Mouse (Mus musculus) hindbrain, embryonic 11.5 days (tissue): ENCODE results near the gene Gprc5b. TPM values are rescaled to one million over a fixed set of nuclear protein-coding genes. Genes with fewer than 3 reads are reported as not detected.
A peak's percentile ranks its signal among the peaks of the same experiment; 100 is the strongest.

ENCODE experiments used
- ATAC-seq: fragments of 200-750 bp; cut with Nextera tagmentation; 2 replicates; pipeline ENCODE4 v1.8.0; 2017; ENCODE audit warnings: mild to moderate bottlenecking, moderate TSS enrichment, moderate library complexity; ENCODE audit not compliant: low FRiP score
- DNase-seq: peaks from one replicate; pipeline ENCODE4 v3.0.0-alpha.2; 2015; ENCODE audit warnings: low spot score
- H3K27ac ChIP-seq: fragments of 300-500 bp; sonication (generic); 2 replicates; pipeline ENCODE4 v1.5.1; 2014; ENCODE audit warnings: mild to moderate bottlenecking, low read depth, low read length
- H3K27me3 ChIP-seq: fragments of 300-500 bp; sonication (generic); 2 replicates; pipeline ENCODE4 v1.6.1; 2014; ENCODE audit warnings: mild to moderate bottlenecking, low read length, moderate library complexity, mixed read lengths; ENCODE audit not compliant: control insufficient read depth, insufficient read depth
- H3K36me3 ChIP-seq: fragments of 300-500 bp; sonication (generic); 2 replicates; pipeline ENCODE4 v1.6.1; 2014; ENCODE audit warnings: mild to moderate bottlenecking, low read length, moderate library complexity, mixed read lengths; ENCODE audit not compliant: control insufficient read depth, insufficient read depth
- H3K4me1 ChIP-seq: fragments of 300-500 bp; sonication (generic); replicated peaks from 2 replicates; pipeline ENCODE4 v1.6.1; 2014; ENCODE audit warnings: low read length, mixed read lengths; ENCODE audit not compliant: control insufficient read depth, insufficient read depth
- H3K4me2 ChIP-seq: fragments of 300-500 bp; sonication (generic); replicated peaks from 2 replicates; pipeline ENCODE4 v1.6.1; 2014; ENCODE audit warnings: mild to moderate bottlenecking, low read depth, low read length
- H3K4me3 ChIP-seq: fragments of 300-500 bp; sonication (generic); 2 replicates; pipeline ENCODE4 v1.5.1; 2014; ENCODE audit warnings: low read depth, low read length
- H3K9ac ChIP-seq: fragments of 300-500 bp; sonication (generic); 2 replicates; pipeline ENCODE4 v1.6.1; 2014; ENCODE audit warnings: low read depth, low read length
- H3K9me3 ChIP-seq: fragments of 300-500 bp; sonication (generic); 2 replicates; pipeline ENCODE4 v1.6.1; 2016; ENCODE audit warnings: low read length; ENCODE audit not compliant: control insufficient read depth
- WGBS: fragments of 180-500 bp; shearing (Covaris S2); extraction: QIAGEN DNeasy Blood & Tissue Kit; methylation state at CpG from one replicate; pipeline ENCODE4 v1.1.7; 2014; 5-methylcytosine and 5-hydroxymethylcytosine counted together
- polyA plus RNA-seq: library from polyadenylated mRNA; unstranded; fragments of >200 nt; fragmentation: Nextera tagmentation; extraction: Ambion mirVana; gene quantifications from 2 replicates; pipeline ENCODE4 v1.2.1, GENCODE M21; 2014

Gene Gprc5b
- polyA plus RNA-seq, 1 experiment from 2014 or later, result 30.3 TPM

DNA sequence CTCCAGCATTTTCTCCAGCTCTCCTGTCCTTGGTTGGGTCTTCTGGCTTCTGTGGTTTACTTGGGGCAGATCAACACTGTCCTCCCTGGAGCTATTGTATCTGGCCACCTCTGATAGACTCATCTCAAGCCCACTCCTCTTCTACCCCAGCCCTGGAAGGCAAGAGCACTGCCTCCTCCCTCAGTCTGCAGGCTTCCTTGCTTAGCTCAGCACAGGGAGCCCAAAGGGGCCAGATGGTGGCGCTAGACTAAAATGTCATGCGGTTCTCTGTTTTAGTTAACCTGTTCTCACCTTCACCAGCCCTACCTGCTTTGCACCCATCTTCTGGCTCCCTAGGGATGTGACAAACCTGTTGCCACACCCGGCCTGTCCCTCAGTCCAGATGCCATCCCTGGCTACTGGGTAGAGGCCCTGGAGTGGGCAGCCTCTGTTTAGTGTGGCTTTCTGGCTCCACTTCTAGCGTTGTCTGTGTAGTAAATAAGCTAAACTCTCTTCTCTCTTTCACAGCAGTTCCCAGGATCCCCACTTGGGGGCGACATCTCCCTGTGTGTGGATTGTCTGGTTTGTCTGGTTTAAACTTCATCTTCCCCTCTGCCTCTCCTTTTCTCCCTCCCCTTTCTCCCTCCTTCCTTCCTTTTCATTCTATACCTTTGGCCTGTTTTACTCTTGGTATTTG, 16.0 kb upstream of the Gprc5b start:
- 15% methylated on average over 5 of the region's 5 CpGs for WGBS
- 0 out of 2 replicates have a peak, but pooled peaks have one; percentile 47 for ATAC-seq
- DNase-seq, result peak; percentile 87

DNA sequence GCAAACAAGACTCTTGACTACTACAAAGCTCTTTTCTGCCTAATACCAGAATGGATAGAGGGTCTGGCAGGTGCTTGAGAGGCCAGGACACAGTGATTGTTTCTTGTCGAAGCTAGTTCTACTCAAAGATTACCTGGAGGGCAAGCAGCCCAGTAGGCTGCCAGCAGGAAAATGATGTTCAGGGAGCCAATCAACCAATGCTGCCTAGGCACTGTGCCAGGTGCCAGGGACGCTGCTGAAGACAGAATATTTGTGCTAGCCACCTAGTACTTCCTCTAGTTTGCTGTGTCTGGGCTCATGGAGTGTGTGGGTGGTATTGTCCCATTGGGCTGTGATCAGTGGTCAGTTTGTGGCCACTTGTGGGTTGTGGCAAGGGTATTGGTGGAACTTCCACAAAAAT, 7.5 kb upstream of the Gprc5b start:
- Histone ChIP-seq H3K9ac (no peak overlapping the region), H3K4me2 (no peak overlapping the region), H3K4me3 (no peak overlapping the region), H3K27me3 (no peaks in the 10 kb centered on the region), H3K4me1 (no peaks in the 10 kb centered on the region), H3K9me3 (no peaks in the 10 kb centered on the region), H3K27ac (no peak overlapping the region), H3K36me3 (no peaks in the 10 kb centered on the region)
- no peak for DNase-seq
- WGBS, result 65% methylated on average over 2 of the region's 2 CpGs
- ATAC-seq, result no peak

More for the DNA sequence above, 16.0 kb upstream of the Gprc5b start:
- Histone ChIP-seq H3K4me2 (no peak overlapping the region), H3K9ac (no peak overlapping the region), H3K27ac (no peak overlapping the region), H3K36me3 (no peaks in the 10 kb centered on the region), H3K4me1 (no peaks in the 10 kb centered on the region), H3K27me3 (no peaks in the 10 kb centered on the region), H3K4me3 (no peak overlapping the region), H3K9me3 (no peaks in the 10 kb centered on the region)

DNA sequence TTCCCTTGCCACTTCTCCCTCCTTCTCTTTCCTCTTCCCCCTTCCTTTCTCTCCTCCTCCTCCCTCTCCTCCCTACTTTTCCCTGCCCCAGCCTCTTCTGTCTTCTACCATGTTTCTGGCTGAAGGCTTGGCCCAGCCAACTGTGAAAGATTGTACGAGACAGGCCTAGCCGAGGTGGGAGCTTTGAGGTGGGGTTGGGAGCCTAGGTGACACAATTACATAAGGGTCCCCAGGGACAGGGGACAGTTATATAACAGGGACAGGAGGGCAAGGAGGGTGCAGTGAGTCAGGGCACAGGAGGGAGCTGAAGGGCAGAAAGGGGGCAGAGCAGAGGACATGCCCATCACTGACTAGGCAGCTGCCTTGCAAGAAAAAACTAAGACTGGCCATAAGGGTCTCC, 7.0 kb upstream of the Gprc5b start:
- H3K27ac ChIP-seq, result no peak overlapping the region
- 63% methylated on average over 2 of the region's 2 CpGs for WGBS
- H3K27me3 ChIP-seq, result no peaks in the 10 kb centered on the region
- DNase-seq (no peak), ATAC-seq (no peak)
- no peak overlapping the region for H3K9ac ChIP-seq
- no peaks in the 10 kb centered on the region for H3K36me3 ChIP-seq
- no peaks in the 10 kb centered on the region for H3K9me3 ChIP-seq
- H3K4me3 ChIP-seq, result no peak overlapping the region
- no peak overlapping the region for H3K4me2 ChIP-seq
- H3K4me1 ChIP-seq, result no peaks in the 10 kb centered on the region

DNA sequence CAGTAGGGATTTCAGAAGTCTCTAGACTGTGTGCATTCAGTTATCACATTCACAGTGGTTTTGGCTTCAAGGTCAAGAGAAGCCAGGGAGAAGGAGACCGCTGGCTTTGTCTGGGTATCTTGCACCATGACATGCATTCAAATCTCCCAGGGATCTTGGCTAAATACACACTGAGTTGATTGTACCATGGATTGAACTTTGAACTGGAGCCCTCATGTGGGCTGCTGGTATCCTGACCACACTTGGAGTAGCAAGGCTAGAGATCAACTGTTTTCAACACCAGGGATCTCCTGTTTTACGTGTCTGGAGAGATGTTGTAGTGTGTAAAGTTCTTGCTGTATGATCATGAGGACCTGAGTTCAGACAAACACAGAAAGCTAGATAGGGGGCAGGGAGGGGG, 4.8 kb upstream of the Gprc5b start:
- H3K36me3 ChIP-seq, result no peaks in the 10 kb centered on the region
- peaks cover 5% of the 10 kb centered on the region; the same call in 1 of the 2 replicates for H3K4me1 ChIP-seq
- no peak overlapping the region for H3K4me3 ChIP-seq
- ATAC-seq (no peak), DNase-seq (no peak)
- H3K4me2 ChIP-seq, result no peak overlapping the region
- no peaks in the 10 kb centered on the region for H3K9me3 ChIP-seq
- WGBS, result 73% methylated on average over 2 of the region's 2 CpGs
- no peaks in the 10 kb centered on the region for H3K27me3 ChIP-seq
- no peak overlapping the region for H3K9ac ChIP-seq
- H3K27ac ChIP-seq, result no peak overlapping the region

DNA sequence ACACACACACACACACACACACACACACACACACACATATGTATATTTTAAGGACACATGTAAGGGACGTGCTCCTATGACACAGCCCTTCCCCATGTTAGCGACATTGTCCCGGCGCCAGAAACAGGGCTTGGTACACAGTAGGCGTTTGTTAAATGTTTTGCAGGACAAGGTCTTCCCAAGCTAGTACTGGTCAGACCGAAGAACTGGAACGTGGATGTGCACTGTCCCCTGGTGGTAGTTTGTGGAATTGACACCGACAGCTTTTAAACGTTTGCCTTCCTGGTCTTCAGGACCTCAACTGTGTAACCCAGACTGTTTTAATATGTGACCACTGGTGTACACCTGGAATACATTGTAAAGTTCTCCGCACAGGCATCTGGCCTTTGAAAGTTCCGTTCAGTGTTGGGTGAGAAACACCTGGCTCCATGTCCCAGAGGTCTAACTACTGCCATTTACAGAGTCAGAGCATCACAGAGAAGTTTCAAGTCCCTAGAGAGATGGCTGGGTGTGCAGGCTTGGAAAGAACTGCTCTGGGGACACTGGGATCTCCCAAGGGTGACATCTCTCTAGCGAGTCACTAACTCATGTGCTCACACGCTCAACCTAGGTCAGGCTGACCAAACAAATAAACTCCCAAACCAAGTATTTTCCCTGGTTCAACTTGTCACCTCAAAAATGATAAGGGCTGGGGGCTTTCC, 1.3 kb upstream of the Gprc5b start:
- peaks cover 18% of the 10 kb centered on the region for H3K4me1 ChIP-seq
- no peaks in the 10 kb centered on the region for H3K9me3 ChIP-seq
- no peak overlapping the region for H3K4me2 ChIP-seq
- WGBS, result 11% methylated on average over 13 of the region's 13 CpGs
- peak; percentile 45 for ATAC-seq
- no peaks in the 10 kb centered on the region for H3K36me3 ChIP-seq
- H3K9ac ChIP-seq, result no peak overlapping the region
- H3K27ac ChIP-seq, result no peak overlapping the region
- DNase-seq, result peak; percentile 91
- no peaks in the 10 kb centered on the region for H3K27me3 ChIP-seq
- H3K4me3 ChIP-seq, result no peak overlapping the region

DNA sequence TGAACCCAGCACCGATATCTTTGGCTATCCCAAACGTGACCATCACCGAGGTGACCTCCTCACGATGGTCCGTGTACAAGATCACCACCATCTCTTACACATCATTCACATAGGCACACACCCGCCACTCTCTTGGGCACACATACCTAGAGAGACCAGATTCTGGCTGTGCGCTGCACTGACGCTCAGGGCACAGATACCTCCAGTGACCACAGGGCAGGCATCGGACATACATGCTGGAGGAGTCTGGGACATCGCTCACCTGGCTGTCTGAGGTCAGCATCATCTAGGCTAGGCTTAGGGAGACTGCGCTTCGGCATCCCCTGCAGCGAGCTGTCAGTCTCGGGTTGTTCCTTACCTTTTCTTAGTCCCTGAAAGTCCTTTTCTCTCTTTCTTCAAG, 660 bp upstream of the Gprc5b start:
- Histone ChIP-seq H3K4me2 (peak overlapping the region; percentile 84), H3K4me3 (peak overlapping the region; percentile 78), H3K4me1 (peaks cover 22% of the 10 kb centered on the region), H3K27me3 (no peaks in the 10 kb centered on the region), H3K27ac (no peak overlapping the region), H3K36me3 (no peaks in the 10 kb centered on the region), H3K9ac (no peak overlapping the region; the same call in 1 of the 2 replicates), H3K9me3 (no peaks in the 10 kb centered on the region)
- ATAC-seq (peak; percentile 18), DNase-seq (peak; percentile 40)
- WGBS, result 7% methylated on average over 14 of the region's 14 CpGs

DNA sequence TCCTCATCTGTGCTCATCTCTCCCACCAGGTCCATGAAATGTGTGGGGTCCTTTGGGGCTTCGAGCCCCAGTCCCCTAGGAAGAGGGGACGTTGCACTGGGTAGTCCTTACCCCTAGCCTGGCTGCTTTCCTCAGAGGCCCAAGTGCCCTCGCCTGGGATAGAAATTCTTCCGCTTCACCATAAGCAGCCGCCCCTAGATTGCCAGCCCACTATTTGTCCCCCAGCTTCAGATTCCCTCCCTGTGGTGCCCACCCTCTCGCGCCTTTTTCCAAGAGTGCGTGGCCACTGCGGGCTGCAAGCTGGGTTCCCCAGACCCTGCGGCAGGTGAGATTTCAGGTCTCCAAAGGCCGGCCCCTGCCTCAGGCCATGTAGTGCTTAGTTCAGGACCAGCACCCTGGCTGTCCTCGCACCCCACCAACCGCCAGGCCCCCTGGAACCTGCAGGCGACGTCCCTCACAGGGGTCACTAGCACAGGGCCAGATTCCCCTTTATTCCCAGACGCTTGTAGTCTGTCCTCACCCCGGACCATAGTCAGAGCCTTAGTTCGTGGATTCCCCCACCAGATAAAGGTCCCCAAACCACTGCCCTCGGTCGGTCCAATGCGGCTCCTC, 674 bp downstream of the Gprc5b start:
- Histone ChIP-seq H3K9me3 (no peaks in the 10 kb centered on the region), H3K27ac (peak overlapping the region; percentile 90), H3K4me3 (peak overlapping the region; percentile 78), H3K4me2 (peak overlapping the region; percentile 84), H3K27me3 (no peaks in the 10 kb centered on the region), H3K4me1 (peaks cover 23% of the 10 kb centered on the region), H3K9ac (peak overlapping the region; percentile 91), H3K36me3 (no peaks in the 10 kb centered on the region)
- under 1% methylated on average over 21 of the region's 21 CpGs for WGBS
- ATAC-seq, result peak; percentile 25
- peak; percentile 59 for DNase-seq

DNA sequence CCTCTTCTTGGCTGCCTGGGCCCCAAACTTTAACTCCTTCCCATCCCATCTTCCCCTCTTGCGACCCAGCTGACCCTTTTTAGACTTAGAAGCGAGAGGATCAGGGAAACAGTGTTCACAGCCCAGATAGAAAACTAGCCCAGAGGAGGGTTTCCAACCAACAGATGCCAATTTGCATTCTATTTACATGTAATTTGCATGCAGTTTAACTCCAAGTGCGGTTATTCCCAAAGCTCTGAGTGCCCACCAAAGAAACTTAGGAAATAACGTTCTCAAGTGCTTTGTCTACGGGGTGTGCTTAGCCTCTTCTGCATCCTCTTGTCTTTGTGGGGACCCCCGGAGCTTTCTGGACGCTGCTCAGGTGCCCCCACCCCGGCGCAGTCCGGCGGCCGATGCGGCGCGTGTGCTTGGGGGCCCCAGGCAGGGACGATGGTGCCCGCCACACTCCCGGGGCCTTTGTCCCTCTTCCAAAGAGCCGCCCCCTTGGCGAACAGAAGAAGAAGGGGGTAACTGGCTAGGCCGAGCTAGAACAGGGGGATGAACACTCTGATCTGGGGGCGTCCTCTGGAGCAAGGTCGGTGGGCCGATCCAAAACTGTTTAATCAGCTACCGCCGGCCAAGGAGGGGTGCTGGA, 1.3 kb downstream of the Gprc5b start:
- Histone ChIP-seq H3K36me3 (no peaks in the 10 kb centered on the region), H3K4me1 (peaks cover 23% of the 10 kb centered on the region), H3K9ac (peak overlapping the region; percentile 91), H3K9me3 (no peaks in the 10 kb centered on the region), H3K4me2 (peak overlapping the region; percentile 84), H3K27me3 (no peaks in the 10 kb centered on the region), H3K4me3 (peak overlapping the region; percentile 78), H3K27ac (peak overlapping the region; percentile 90)
- DNase-seq, result peak; percentile 62
- under 1% methylated on average over 26 of the region's 26 CpGs for WGBS
- peak; percentile 0; the same call in 1 of the 2 replicates for ATAC-seq
